In genomic region chr16:8232079-8232478, GRCm38 (mm10) we compare ENCODE assay signal across 27 mouse cellular contexts.
A peak's percentile ranks its signal among the peaks of the same experiment; 100 is the strongest.
DNase-seq lines count a peak whose midpoint lies in the region; ATAC-seq and TF ChIP-seq lines count a peak whose summit lies in the region.
"Had no signal": no experiment of that assay in that cellular context is flagged by ENCODE, and none has a peak within 500 bp of the region (broad histone marks: within the 10 kb centered on the region; RNA-seq: fewer than 3 reads in every experiment).

No protein-coding gene starts in this region.

- WGBS in heart, adult 2 months = 40% methylated on average over 4 of the region's 4 CpGs
- WGBS in heart, embryonic 13.5 days = 43% methylated on average over 4 of the region's 4 CpGs

- no peaks in the 10 kb centered on the region for H3K27me3 ChIP-seq in heart, adult 2 months (ENCODE audit: control insufficient read depth, insufficient read depth, low read length)
- no peaks in the 10 kb centered on the region for H3K27me3 ChIP-seq in heart, embryonic 13.5 days (replicated peaks)
- H3K27me3 ChIP-seq: embryonic facial prominence, embryonic 12.5 days; forebrain, embryonic 13.5 days; midbrain, embryonic 15.5 days; neural tube, embryonic 13.5 days had no signal

- peaks cover 3% of the 10 kb centered on the region; the same call in 1 of the 2 replicates for H3K36me3 ChIP-seq in heart, adult 2 months (ENCODE audit: control insufficient read depth, insufficient read depth, low read length)
- H3K36me3 ChIP-seq in heart, embryonic 13.5 days = no peaks in the 10 kb centered on the region
- H3K36me3 ChIP-seq: embryonic facial prominence, embryonic 12.5 days; hindbrain, embryonic 10.5 days; limb, embryonic 10.5 days; midbrain, embryonic 15.5 days; neural tube, embryonic 13.5 days had no signal

- H3K27ac ChIP-seq in heart, adult 2 months = peak overlapping the region; percentile 79
- peak overlapping the region; percentile 91 for H3K27ac ChIP-seq in heart, embryonic 13.5 days (replicated peaks)
- H3K27ac ChIP-seq: embryonic facial prominence, embryonic 12.5 days; forebrain, embryonic 13.5 days; hindbrain, embryonic 10.5 days; layer of hippocampus, adult 2 months; limb, embryonic 10.5 days; midbrain, embryonic 15.5 days; neural tube, embryonic 13.5 days had no signal

- ATAC-seq in heart, embryonic 13.5 days (ENCODE audit: extremely low read depth, insufficient number of reproducible peaks, low FRiP score, low TSS enrichment) = peak; percentile 54; the same call in 1 of the 2 replicates
- ATAC-seq: forebrain, embryonic 13.5 days; hindbrain, embryonic 16.5 days; intestine, embryonic 16.5 days; midbrain, embryonic 15.5 days had no signal

- no peak overlapping the region for H3K4me2 ChIP-seq in heart, embryonic 13.5 days
- H3K4me2 ChIP-seq: embryonic facial prominence, embryonic 12.5 days; forebrain, embryonic 13.5 days; midbrain, embryonic 15.5 days; neural tube, embryonic 13.5 days had no signal

- no peak overlapping the region for H3K4me3 ChIP-seq in heart, adult 2 months
- H3K4me3 ChIP-seq in heart, embryonic 13.5 days = no peak overlapping the region
- H3K4me3 ChIP-seq: embryonic facial prominence, embryonic 12.5 days; forebrain, embryonic 13.5 days; hindbrain, embryonic 10.5 days; layer of hippocampus, adult 2 months; limb, embryonic 10.5 days; midbrain, embryonic 15.5 days; neural tube, embryonic 13.5 days had no signal

- 0 out of 2 replicates have a peak, but pooled peaks have one; percentile 7 for TF ChIP-seq CTCF in heart, adult 2 months (IDR thresholded peaks at IDR 0.05)

- no peak overlapping the region for H3K9ac ChIP-seq in heart, adult 2 months (ENCODE audit: low read depth, low read length)
- no peak overlapping the region for H3K9ac ChIP-seq in heart, embryonic 13.5 days
- H3K9ac ChIP-seq: embryonic facial prominence, embryonic 12.5 days; forebrain, embryonic 13.5 days; midbrain, embryonic 15.5 days; neural tube, embryonic 13.5 days had no signal

- no peak for TF ChIP-seq POLR2A in heart, adult 2 months (IDR thresholded peaks at IDR 0.05; ENCODE audit: insufficient read depth, low read depth, low read length)

- TF ChIP-seq EP300 in heart, adult 2 months (IDR thresholded peaks at IDR 0.05; ENCODE audit: insufficient read depth, low read depth, low read length) = peak; percentile 91

- no peaks in the 10 kb centered on the region; the same call in 1 of the 2 replicates for H3K4me1 ChIP-seq in heart, adult 2 months (ENCODE audit: control insufficient read depth, insufficient read depth, low read length)
- peaks cover 39% of the 10 kb centered on the region for H3K4me1 ChIP-seq in heart, embryonic 13.5 days
- H3K4me1 ChIP-seq: embryonic facial prominence, embryonic 12.5 days; forebrain, embryonic 13.5 days; hindbrain, embryonic 10.5 days; limb, embryonic 10.5 days; midbrain, embryonic 15.5 days; neural tube, embryonic 13.5 days had no signal

- intact Hi-C loops in heart, adult 2 months (cut with DNase I) = loop anchor here (5.0 kb wide), 1 partner anchor 1670 kb away; no protein-coding TSS in a partner anchor
- intact Hi-C loops in heart, postnatal 14 days (cut with DNase I) = no loop called here

- no peaks in the 10 kb centered on the region for H3K9me3 ChIP-seq in heart, embryonic 13.5 days
- H3K9me3 ChIP-seq: embryonic facial prominence, embryonic 12.5 days; forebrain, embryonic 13.5 days; hindbrain, embryonic 10.5 days; limb, embryonic 10.5 days; midbrain, embryonic 15.5 days; neural tube, embryonic 13.5 days had no signal

- peak; percentile 16 for DNase-seq in adrenal gland, postnatal 14 days
- DNase-seq in adrenal gland, postnatal 4 days (ENCODE audit: low spot score in 2 of 2) = no peak
- DNase-seq in heart, adult 2 months = peak in 1 of 2 experiments; percentile 54
- peak; percentile 4 to 21 for DNase-seq in heart, postnatal 14 days
- DNase-seq in urinary bladder, postnatal 10 days (ENCODE audit: low spot score) = no peak
- no peak for DNase-seq in right cerebral cortex, postnatal 10 days (ENCODE audit: low spot score in 2 of 2)
- DNase-seq in cerebellum, postnatal 25 days = no peak
- DNase-seq: cerebellum, adult 18-20 months; cerebellum, postnatal 14 days; gastrocnemius, postnatal 10 days; kidney, adult 9 months; kidney, postnatal 14 days; liver; lung, postnatal 4 days; right cerebral cortex, postnatal 4 days; thymus, adult 18-20 months; thymus, postnatal 4 days had no signal

- H3K79me2 ChIP-seq in heart, adult 2 months (replicated peaks; ENCODE audit: control insufficient read depth, insufficient read depth, low read length) = no peaks in the 10 kb centered on the region

Comparison
In these comparisons a context has a peak if more than half of its experiments do, and no peak if none do; other contexts are left out.
1. DNase-seq: peak in adrenal gland, postnatal 14 days (single experiment) and heart, postnatal 14 days (2 of 2); none in adrenal gland, postnatal 4 days (0 of 2), urinary bladder, postnatal 10 days (single experiment), right cerebral cortex, postnatal 10 days (0 of 2) and cerebellum, postnatal 25 days (0 of 2).